Mouse (Mus musculus): ENCODE results near the gene Pde4d. TPM values are rescaled to one million over a fixed set of nuclear protein-coding genes. Genes with fewer than 3 reads are reported as not detected.

The Pde4d gene
- total and polyA plus RNA-seq, 3 experiments = 18.5 to 18.8 TPM; not detected in 1

DNA sequence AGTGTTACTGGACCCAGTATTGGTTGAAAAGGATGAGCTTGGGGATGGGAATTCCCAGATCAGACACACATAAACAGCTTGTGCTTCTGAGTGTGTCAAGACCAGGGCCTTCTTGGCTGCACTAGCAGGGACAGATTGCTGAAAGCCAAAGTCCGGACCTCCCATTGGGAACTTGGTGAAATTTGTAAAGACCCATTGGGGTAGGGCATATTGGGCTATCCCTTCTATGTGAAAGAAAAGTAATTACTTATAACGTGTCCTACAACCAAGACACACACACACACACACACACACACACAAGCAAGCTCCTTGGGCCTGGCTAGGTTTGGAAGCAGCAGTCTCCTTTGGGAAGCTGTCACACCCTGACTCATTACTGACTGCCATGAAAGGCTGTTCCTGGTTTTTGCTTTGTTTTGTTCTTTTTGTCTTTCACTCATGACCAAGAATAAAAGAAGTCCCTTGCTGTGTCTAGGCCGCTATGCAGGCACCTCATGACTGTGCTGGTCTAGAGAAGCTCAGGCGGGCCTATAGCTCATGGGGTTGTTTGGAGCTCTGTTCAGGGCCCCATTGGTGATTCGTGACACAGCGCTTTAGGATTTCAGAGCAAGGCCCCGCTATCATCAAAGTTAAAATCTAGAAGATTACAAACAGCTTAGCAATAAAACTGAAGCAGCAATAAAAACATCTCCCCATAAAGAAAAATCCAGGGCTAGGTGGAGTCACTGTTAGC, 1495.2 kb downstream of the Pde4d start:
- Histone ChIP-seq H3K79me2 (ENCODE audit: control insufficient read depth, insufficient read depth, low read length, poor library complexity) (no peaks in the 10 kb centered on the region), H3K27ac (ENCODE audit: control insufficient read depth, low read depth, low read length) (no peak overlapping the region), H3K9ac (ENCODE audit: control insufficient read depth, low read depth, low read length, poor library complexity, severe bottlenecking) (no peak overlapping the region), H3K9me3 (replicated peaks; ENCODE audit: insufficient read depth, low read length) (no peaks in the 10 kb centered on the region), H3K27me3 (ENCODE audit: control insufficient read depth in 1 of 2, insufficient read depth in 2 of 2, low read length in 2 of 2) (no peaks in the 10 kb centered on the region), H3K4me1 (ENCODE audit: control insufficient read depth in 1 of 2, insufficient read depth in 2 of 2, low read length in 2 of 2) (no peaks in the 10 kb centered on the region), H3K36me3 (ENCODE audit: control insufficient read depth in 1 of 2, insufficient read depth in 2 of 2, low read length in 2 of 2) (peaks cover 0 to 4% of the 10 kb centered on the region in 2 experiments; a peak in 2 of 4 replicates), H3K4me3 (ENCODE audit: control insufficient read depth in 1 of 2, insufficient read depth in 1 of 2, low read depth in 2 of 2, low read length in 2 of 2) (no peak overlapping the region)
- no peak for DNase-seq (ENCODE audit: low read depth, low spot score)
- no peak for TF ChIP-seq USF1 (IDR thresholded peaks at IDR 0.05; ENCODE audit: low read depth, low read length)
- no peak for TF ChIP-seq USF2 (IDR thresholded peaks at IDR 0.05; ENCODE audit: borderline replicate concordance in 1 of 2, insufficient read depth in 1 of 2, low read depth in 1 of 2, low read length in 2 of 2)
- TF ChIP-seq NRF1 (IDR thresholded peaks at IDR 0.05; ENCODE audit: insufficient read depth, low read depth, low read length, poor library complexity, severe bottlenecking) = no peak
- no peak for TF ChIP-seq ZKSCAN1 (IDR thresholded peaks at IDR 0.05; ENCODE audit: low read depth, low read length)
- no peak for TF ChIP-seq ZMIZ1 (IDR thresholded peaks at IDR 0.05; ENCODE audit: low read depth, low read length)
- no peak for TF ChIP-seq SIN3A (IDR thresholded peaks at IDR 0.05; ENCODE audit: low read length)

GRCm38 (mm10) chr13:109951466-109951865, 1501.7 kb downstream of the Pde4d start:
- H3K27me3 ChIP-seq (ENCODE audit: control insufficient read depth in 1 of 2, insufficient read depth in 2 of 2, low read length in 2 of 2) = no peaks in the 10 kb centered on the region
- no peaks in the 10 kb centered on the region for H3K4me1 ChIP-seq (ENCODE audit: control insufficient read depth in 1 of 2, insufficient read depth in 2 of 2, low read length in 2 of 2)
- no peak for DNase-seq (ENCODE audit: low read depth, low spot score)
- H3K27ac ChIP-seq (ENCODE audit: control insufficient read depth, low read depth, low read length) = no peak overlapping the region
- H3K4me3 ChIP-seq (ENCODE audit: control insufficient read depth in 1 of 2, insufficient read depth in 1 of 2, low read depth in 2 of 2, low read length in 2 of 2) = no peak overlapping the region
- H3K79me2 ChIP-seq (ENCODE audit: control insufficient read depth, insufficient read depth, low read length, poor library complexity) = no peaks in the 10 kb centered on the region
- H3K9me3 ChIP-seq (replicated peaks; ENCODE audit: insufficient read depth, low read length) = no peaks in the 10 kb centered on the region
- TF ChIP-seq MAX (IDR thresholded peaks at IDR 0.05; ENCODE audit: low read length) = no peak
- TF ChIP-seq POLR2A (IDR thresholded peaks at IDR 0.05; ENCODE audit: control insufficient read depth in 1 of 2, insufficient read depth in 1 of 2, low read depth in 1 of 2, low read length in 2 of 2, poor library complexity in 1 of 2) = no peak
- TF ChIP-seq MAZ (IDR thresholded peaks at IDR 0.05; ENCODE audit: low read depth, low read length) = no peak
- no peak for TF ChIP-seq CHD1 (IDR thresholded peaks at IDR 0.05; ENCODE audit: low read depth, low read length)
- no peak for TF ChIP-seq USF2 (IDR thresholded peaks at IDR 0.05; ENCODE audit: borderline replicate concordance in 1 of 2, insufficient read depth in 1 of 2, low read depth in 1 of 2, low read length in 2 of 2)
- no peak for TF ChIP-seq JUND (IDR thresholded peaks at IDR 0.05; ENCODE audit: low read depth, low read length)
- TF ChIP-seq NRF1 (IDR thresholded peaks at IDR 0.05; ENCODE audit: insufficient read depth, low read depth, low read length, poor library complexity, severe bottlenecking) = no peak
- no peak for TF ChIP-seq GATA1 (IDR thresholded peaks at IDR 0.05; ENCODE audit: low read depth, low read length)
- TF ChIP-seq MXI1 (IDR thresholded peaks at IDR 0.05; ENCODE audit: low read depth, low read length) = no peak
- no peak for TF ChIP-seq KAT2A (conservative IDR thresholded peaks at IDR 0.05; ENCODE audit: low read depth, low read length)
- no peak for TF ChIP-seq ETS1 (IDR thresholded peaks at IDR 0.05; ENCODE audit: low read depth, low read length)
- TF ChIP-seq NELFE (IDR thresholded peaks at IDR 0.05; ENCODE audit: low read depth, low read length) = no peak
- TF ChIP-seq TAL1 (IDR thresholded peaks at IDR 0.05; ENCODE audit: low read length) = no peak
- no peak for TF ChIP-seq MYB (IDR thresholded peaks at IDR 0.05; ENCODE audit: low read depth, low read length)
- no peak for TF ChIP-seq RCOR1 (IDR thresholded peaks at IDR 0.05; ENCODE audit: low read depth, low read length)
- no peak for TF ChIP-seq TBP (IDR thresholded peaks at IDR 0.05; ENCODE audit: low read depth, low read length)
- TF ChIP-seq UBTF (IDR thresholded peaks at IDR 0.05; ENCODE audit: borderline replicate concordance, insufficient read depth, low read depth, low read length) = no peak
- no peak for TF ChIP-seq ZMIZ1 (IDR thresholded peaks at IDR 0.05; ENCODE audit: low read depth, low read length)
- TF ChIP-seq ELF1 (IDR thresholded peaks at IDR 0.05; ENCODE audit: low read depth, low read length) = no peak
- no peak for TF ChIP-seq CTCF (IDR thresholded peaks at IDR 0.05 in 2 of 3, conservative IDR thresholded peaks at IDR 0.05 in 1 of 3; ENCODE audit: control insufficient read depth in 1 of 3, insufficient read depth in 1 of 3, low read depth in 2 of 3, low read length in 3 of 3, poor library complexity in 1 of 3, severe bottlenecking in 1 of 3)
- H3K36me3 ChIP-seq (ENCODE audit: control insufficient read depth in 1 of 2, insufficient read depth in 2 of 2, low read length in 2 of 2) = peaks cover 0 to 13% of the 10 kb centered on the region in 2 experiments; a peak in 2 of 4 replicates
- H3K9ac ChIP-seq (ENCODE audit: control insufficient read depth, low read depth, low read length, poor library complexity, severe bottlenecking) = no peak overlapping the region

All from MEL (cell line).